Mouse (Mus musculus) cerebellum, adult 2 months (tissue): ENCODE data around the gene Palmd.

Experiments
- CTCF ChIP-seq: fragments of 200-500 bp; IDR thresholded peaks from 2 replicates; pipeline ENCODE4 v1.5.1; 2011; ENCODE audit warnings: low read depth, mild to moderate bottlenecking, control low read depth, low read length, moderate library complexity, borderline replicate concordance; ENCODE audit not compliant: insufficient read depth
- POLR2A ChIP-seq: fragments of 200-500 bp; IDR thresholded peaks from 2 replicates; pipeline ENCODE4 v1.6.1; 2011; ENCODE audit warnings: low read length, control low read depth, borderline replicate concordance; ENCODE audit not compliant: insufficient read depth

- no peak for TF ChIP-seq CTCF
- TF ChIP-seq POLR2A: no peak
Measured at GRCm38 (mm10) chr3:116986451-116986850, 17.7 kb upstream of the Palmd start.
